Mouse (Mus musculus): Measurements from ENCODE around the gene Ddx4. TPM values are rescaled to one million over a fixed set of nuclear protein-coding genes. Genes with fewer than 3 reads are reported as not detected.
"Not testable (repeated sequence)": the region's sequence is repeated elsewhere in the genome, so short reads cannot be mapped to it uniquely, and the experiment has no call there.

The Ddx4 gene
- total RNA-seq, 2 experiments from 2014 or later: 0.15 to 0.39 TPM

DNA sequence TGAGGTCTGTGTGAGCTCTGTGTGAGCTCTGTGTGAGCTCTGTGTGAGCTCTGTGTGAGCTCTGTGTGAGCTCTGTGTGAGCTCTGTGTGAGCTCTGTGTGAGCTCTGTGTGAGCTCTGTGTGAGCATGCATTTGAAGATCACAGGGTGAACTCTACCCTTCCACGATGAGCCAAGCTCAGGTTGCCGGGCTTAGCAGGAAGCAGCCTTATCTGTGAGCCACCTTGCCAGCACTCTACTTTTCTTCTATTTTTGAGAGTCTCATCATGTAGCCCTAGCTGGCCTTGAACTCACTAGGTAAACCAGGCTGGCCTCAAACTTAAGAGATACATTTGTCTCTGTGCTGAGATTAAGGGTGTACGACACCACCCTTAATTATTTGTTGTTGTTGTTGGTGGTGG, 15.8 kb downstream of the Ddx4 start:
- DNase-seq: no peak

DNA sequence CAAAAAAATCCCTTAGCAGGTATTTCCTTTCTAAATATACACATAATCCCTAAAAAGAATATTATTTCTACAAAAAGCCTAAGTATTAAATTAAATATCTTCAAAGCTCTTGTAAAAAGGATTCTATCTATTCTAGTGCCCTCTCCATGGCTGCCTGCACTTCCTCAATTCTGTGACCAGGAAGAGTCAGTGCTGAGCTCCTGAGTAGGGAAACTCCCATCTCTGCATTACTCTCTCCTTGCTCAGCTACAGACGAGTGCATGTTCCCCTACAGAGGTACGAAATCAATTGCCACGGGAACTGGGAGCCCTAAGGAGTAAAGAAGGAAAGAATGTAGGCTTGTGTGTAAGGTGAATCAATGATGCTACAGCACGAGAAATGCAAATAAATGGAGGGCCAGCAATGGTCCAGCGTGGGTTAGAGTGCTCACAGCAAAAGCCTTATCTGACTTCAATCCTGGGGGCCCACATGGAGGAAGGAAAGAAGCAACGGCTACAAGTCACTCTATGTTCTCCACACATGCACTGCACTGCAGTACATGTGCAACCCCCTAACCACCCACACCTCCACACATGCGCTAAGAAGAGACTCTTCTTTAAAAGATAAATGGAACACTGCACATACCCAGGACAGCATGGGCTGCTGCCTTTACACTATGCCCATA, 17.0 kb downstream of the Ddx4 start:
- no peak for DNase-seq

DNA sequence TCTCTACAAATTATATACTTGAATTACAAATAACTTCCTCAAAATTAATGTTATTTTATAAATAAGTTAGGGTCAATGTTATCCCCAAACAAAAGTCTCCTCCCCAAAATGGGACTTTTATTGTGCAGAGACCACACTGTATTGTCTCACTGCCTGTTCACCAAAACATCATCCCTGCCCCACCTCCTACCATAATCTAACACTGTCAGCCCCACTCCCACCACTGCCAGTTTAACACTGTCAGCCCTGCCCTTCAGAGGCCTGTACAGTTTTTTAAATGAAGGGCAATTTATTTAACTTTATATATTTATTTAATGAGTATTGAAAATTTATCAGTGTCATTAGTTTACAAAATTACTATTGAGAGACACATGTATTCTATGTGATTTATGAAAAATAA, 26.7 kb downstream of the Ddx4 start:
- no peak for DNase-seq

DNA sequence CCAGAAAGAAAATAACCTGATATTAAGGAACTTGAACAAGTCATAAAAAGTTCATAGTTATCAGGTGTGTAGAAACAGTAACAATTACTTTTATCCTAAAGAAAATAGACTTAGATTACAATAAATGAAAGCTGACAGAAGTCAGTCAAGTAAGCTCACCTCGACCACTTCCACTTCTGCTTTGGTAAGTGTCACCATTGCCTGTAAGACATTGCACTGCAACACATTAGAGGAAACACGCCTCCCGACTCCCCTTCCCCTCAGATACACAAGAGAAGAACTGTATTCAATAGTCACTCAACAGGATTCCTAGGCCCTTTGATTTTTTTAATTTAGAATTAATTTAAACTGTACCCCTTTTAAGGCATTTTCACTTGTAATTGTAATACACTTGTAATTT, 27.7 kb downstream of the Ddx4 start:
- DNase-seq: no peak

DNA sequence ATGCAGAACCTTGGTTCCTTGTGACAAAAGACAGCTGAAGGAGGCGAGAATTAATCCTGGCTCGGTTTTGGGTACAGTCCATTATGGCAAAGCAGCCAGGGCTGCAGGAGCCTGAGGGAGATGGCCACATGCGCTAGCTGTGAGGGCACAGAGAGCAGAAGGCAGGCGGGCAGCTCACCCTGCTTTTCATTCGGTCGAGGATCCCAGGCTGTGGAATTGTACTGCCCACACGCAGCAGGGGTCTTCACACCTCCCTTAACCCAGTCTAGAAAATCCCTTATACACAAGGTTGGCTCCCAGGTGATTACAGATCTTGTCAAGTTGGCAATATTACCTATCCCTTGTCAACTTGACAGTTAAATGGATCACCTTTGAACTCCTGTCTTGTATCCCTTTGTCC, 28.6 kb downstream of the Ddx4 start:
- DNase-seq: no peak

DNA sequence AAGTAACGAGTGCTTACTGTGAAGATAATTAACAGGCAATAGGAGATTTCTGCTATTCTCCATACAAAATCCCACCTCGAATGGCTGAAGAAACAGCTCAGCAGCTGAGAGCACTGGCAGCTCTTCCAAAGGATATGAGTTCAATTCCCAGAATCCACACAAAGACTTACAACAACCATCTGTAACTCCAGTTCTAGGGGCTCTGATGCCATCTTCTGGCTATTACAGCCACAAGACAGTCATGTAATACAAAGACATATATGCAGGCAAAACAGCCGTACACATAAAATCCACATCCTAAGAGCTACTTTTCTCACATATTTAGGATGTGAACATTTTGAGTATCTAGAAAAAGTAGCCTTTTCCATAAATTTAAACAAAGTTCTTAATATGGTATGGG, 30.7 kb downstream of the Ddx4 start:
- no peak for DNase-seq

DNA sequence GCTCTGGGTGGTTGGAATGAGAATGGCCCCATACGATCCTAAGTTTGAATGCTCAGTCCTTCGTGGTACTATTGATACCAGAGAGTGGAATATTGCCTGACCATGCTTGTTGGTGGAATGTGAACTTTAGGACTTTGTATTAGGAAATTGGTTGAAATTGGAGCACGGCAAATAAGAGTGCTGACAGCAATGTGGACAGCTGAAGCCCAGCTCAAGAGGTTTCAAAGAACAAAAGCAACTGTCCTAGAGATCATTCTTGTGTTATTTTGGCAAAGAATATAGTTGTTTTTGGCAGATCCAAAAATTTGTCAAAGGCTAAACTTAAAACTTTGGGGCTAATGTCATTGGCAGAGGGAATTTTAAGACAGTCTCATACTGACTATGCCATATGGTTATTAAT, 43.7 kb downstream of the Ddx4 start:
- no peak for DNase-seq

DNA sequence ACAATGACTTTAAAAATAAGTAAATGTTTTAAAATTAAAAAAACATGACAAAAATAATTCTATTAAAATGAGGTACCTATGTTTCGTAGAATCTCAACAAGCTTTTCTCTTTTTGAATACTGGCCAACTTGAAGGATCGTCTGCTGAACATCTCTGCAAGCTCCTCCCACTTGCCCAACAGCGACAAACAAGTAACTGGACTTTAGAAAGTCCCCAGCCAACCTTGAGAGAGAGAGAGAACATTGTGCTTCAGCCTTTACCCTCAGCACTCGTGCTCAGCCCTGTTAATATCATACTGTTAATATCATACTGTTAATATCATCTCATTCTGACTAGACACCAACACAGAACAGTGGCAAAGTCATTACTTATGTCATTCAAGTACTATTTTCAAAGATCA, 47.9 kb downstream of the Ddx4 start:
- no peak for DNase-seq

DNA sequence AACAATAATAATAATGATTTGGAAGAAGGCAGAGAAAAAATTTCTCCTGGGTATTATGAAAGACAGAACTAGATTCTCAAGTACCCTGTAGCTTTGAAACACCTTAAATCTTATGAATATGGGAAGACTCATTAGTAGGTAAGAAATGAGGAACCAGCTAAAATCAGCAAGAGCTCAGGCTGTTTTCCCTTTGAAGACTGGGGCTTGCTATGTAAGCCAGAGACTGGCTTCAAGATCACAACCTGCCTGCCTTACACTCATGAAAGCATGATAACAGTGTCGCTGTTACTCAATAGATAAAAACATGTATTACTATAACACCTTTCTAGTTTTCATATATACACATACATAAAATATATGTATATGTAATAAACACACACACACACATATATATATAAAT, 48.4 kb downstream of the Ddx4 start:
- no peak for DNase-seq

DNA sequence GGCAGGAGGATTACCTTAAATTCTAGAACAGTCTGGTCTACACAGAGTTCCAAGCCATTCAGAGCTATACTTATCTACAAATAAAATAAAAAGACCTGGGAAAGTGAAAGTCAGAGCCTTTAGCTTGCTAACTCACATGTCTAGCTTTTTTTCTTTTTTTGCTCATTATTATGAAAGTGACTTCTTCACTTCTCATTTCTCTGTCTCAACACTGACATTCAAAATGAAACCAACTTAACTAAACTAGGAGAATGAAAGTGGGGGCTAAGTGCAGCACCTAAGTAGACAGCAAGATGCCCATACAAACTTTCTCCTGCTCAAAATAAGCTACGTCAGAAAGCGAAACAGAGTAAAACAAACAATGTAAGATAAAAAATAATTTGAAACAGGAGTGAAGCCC, 49.7 kb downstream of the Ddx4 start:
- no peak for DNase-seq

DNA sequence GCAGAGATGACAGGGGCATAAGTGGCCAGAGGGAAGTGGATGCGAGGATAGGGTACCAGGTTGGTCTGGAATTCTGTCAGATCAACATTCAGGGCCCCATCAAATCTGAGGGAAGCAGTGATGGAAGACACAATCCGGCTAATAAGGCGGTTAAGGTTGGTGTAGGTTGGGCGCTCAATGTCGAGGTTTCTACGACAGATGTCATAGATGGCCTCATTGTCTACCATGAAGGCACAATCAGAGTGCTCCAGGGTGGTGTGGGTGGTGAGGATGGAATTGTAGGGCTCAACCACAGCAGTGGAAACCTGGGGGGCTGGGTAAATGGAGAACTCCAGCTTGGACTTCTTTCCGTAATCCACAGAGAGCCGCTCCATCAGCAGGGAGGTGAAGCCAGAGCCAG, 58.0 kb downstream of the Ddx4 start, which contains the start of gene Il31ra:
Gene Il31ra, minus strand, starts transcription at position 101 of the 400 bp plus-strand sequence.
- not testable (repeated sequence) for DNase-seq

DNA sequence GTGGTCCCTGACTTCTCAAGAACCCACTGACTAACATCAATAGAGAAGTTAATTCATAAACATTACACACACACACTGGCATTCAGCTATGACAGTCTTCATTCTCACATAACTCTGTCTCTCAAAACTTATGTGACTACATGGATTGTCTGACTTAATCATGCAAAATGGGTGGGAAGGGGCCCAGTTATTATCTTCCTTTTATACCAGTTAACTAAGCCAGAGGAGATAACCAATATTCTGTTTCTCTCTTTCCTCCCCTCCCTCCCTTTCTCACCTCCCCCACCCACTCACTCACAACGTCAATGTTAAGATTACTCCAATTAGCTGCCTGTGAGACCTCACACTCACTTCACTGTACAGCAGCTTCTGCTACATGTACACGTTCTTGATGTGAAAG, 62.0 kb downstream of the Ddx4 start:
- no peak for DNase-seq

DNA sequence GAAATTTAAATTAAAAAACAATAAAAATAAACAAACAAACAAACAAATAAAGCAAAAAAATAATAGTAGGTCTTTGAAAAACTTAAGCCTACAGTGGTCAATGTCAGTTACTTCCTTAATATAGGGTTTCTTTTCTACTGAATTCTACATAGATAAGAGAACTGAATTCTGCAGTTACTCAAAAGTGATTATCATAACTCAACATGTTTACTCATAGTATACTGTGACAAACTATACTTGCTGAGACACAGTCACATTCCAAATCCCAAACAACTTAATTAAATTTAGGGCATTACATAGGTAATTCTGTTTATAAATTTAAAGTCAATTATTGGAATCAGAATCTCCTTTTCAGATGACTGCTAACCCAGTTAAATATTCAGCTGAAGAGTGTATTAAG, 62.6 kb downstream of the Ddx4 start:
- DNase-seq: no peak

DNA sequence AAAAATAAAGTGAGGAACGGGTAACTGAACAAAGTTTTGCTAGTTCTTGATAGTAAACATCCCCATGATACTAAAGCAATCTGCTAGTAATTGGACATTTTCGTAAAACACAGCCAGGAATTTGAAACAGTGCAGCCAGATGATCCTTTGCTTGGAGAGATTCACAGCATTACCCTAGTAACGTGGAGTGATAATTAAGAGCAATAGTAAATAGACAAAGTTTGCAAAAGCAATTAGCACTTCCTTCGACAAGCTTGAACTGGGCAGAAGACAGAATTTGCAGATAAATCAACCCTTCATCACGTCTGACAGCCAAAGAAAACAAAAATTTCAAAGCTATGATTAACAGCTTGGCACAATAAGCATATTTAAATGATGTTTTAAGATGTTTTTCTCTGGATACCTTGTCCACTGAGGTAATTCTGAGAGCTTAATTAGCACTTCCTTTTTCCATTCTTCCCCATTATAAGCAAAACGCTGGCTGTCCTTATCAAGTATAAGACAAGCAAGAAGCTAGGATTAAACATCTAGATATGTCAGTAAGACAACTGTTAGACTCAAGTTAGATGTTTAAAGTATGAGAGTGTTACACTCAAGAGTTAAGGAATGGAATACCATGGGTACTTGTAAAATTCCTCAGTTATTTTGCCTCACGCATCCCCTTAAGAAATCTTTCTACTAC, 67.6 kb downstream of the Ddx4 start:
- DNase-seq: no peak

DNA sequence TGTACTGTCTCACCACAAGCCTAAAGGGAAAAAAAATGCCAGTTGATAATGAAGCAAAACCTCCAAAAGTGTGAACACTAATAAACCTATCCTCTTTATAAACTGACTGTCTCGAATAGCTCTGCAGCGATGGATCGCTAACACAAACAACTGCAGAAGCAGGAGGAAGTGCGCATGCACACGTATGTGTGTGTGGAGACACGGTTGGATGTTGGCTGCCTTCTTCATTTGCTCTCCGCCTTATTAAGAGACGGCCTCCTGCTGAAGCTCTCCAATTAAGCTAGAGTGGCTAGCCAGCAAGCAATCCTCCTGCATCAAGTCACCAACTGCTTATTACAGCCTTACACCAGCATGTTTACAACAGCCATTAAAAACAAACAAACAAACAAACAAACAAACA, 70.0 kb downstream of the Ddx4 start:
- no peak for DNase-seq

DNA sequence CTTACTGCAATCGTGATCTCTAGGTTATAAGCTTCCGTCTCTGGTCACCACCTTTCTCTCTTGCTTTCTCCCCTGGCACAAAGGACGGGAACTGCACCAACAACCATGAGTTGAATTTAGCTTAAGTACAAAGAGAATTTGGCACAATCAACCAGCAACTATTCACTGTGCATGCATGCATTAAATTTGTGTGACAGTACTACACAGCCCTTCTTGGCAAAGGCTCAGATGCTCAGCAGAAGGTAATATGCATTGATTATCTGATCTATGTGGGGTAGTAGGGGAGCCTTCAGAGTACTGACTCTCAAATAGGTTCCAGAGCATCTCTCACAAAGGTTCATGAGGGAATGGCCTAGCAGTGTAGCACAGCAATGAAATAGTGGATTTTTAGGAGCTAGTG, 70.5 kb downstream of the Ddx4 start:
- DNase-seq: no peak

DNA sequence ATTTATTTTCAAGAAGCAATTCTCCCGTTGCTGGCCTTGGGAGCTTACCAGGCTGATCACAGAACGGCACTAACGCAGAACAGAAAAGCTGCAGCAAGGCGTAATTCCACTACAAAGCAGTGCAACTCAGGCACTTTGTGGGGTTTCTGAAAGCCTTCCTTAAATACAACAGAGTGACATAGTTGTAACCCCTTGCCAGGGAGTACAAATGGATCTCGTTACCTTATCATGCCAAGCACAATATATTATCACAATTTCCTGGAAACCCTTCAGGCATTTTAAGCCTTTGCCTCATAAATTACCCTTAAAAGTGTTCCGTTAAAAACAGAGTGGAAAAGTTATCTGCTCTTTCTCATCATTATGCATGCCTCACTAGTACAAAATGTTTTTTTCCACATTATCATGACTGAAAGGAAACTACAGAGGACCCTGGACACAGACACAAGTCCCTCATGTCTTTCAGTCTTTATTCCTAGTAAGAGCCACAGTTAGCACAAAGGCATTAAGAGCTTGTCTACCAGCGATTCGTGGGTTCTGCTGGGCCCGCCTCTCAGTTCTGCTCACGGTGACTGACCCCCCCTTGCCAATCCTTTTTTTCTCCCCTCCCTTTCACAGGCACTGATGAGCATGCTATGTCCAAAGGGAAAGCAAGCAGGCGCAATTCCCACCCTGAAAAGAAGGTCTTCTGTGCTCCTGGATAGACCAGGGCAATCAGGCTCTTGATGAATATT, 71.5 kb downstream of the Ddx4 start:
- peak; percentile 6 for DNase-seq

DNA sequence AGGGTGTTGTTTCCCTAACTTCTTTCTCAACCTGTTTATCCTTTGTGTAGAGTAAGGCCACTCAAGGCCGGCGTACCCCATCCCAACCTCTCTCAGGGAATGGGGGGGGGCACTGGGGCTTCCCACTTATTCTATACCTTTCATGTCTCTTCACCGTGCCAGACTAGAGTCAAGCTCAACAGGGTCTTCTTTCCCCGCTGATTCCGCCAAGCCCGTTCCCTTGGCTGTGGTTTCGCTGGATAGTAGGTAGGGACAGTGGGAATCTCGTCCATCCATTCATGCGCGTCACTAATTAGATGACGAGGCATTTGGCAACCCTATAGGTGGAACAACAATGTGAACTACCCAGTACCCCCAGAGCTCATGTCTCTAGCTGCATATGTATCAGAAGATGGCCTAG, 74.2 kb downstream of the Ddx4 start:
- DNase-seq: peak; percentile 100

DNA sequence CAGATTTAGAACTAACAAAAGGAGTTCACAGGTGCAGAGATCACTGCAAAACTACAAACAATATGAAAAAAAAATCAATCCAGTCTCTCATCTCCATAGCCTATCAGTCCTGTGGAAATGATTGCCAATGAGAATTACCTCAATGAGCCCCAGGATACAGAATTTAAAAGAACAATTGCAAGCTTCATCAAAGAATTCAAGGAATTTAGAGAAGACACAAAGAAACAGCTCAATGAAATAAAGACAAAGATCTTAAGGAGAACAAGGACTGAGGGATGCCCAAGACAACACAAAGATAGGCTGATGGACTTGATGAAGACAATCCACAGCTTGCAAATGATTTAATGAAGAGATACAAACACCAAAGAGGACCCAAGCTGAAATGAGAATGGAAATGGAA, 78.5 kb downstream of the Ddx4 start:
- DNase-seq: no peak

DNA sequence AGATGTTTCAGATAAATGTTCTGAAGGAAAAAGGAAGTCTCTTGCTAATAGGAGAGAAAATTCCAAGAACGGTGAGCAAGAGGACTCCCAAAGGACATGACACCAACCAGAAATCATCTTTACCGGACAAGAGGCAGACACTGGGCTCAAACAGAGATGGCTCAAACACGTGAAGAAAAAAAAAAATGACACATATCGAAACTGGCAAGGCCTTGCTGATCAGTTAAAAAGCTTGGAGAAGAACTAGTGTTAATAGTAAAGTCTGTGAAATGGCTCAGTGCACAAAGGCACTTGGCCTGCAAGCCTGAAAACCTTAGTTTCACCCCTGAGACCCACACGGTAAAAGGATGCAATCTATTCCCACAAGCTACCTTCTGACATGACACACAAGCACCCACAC, 81.5 kb downstream of the Ddx4 start:
- no peak for DNase-seq

DNA sequence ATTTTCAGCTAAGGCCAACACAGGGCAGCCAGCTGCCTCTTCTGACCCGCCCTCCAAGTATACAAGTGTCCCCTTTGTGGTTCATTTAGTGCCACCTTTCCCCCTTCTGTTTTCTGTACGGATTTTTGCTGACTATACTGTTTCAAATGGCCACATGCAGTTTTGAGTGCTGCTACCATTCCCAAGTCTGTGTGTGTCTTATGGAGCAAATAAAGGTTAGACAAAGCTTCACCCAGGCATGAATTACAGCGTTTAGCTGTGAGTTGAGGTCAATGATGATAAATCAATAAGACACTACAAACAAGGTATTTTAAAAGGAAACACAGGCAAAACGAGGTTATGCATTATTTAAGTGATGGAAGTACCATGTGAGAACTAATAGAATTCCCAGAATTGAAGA, 82.7 kb downstream of the Ddx4 start:
- DNase-seq: no peak

DNA sequence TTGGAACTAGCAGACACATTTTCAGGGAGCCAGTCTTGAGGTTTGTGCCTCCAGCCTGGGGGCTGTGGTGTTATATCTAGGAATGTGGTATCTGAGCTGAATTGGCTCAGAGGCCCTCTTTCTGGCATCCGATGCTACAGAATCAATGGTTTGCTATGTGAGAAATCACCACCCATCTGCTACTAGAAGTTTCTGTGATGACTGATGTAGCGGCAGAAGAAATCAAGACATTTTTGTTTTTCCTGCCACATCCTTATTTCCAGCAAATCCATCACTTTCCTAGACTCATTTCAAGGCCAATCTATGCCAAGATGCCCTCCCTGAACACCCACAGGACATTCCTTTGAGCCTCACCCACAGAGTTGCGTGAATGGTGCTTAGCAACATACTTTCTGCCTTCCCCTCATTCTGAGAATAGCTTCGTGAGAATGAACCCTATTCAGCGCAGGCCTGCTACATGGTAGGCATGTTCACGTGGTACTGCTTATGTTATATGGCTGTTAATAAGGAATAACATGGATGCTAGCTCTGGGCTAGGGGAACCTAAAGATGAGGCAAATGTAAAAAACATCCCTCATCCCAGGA, 91.6 kb downstream of the Ddx4 start:
- no peak for DNase-seq

DNA sequence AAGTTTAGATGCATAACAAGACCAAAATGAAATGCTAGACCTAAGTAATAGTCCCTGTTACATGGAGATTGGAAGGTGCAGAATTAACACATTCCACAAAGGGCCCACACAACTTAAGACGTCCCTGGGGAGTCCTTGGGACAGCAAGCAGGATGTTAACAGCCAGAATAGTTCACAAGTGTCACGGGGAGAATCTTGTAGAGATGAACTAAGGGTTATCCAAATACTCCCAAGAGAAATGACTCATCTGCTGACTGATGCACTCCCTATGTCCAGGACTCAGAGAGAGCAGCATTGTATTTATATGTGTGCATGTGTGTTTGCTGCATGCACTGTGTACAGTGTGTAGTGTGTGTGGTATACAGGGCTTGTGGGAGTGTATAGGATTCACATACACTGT, 95.8 kb downstream of the Ddx4 start:
- no peak for DNase-seq

Data from adrenal gland, postnatal 10 days (tissue).